Mouse (Mus musculus): ENCODE data around the gene Mrap2. TPM values are rescaled to one million over a fixed set of nuclear protein-coding genes. Genes with fewer than 3 reads are reported as not detected.

Mrap2 gene
- polyA plus RNA-seq (2015; fragmentation: Nextera tagmentation; extraction: Ambion mirVana): 6.6 and 7.0 TPM in 2 replicates

GRCm38 (mm10) chr9:87144106-87144505 is at the start of gene Mrap2:
Gene Mrap2, plus strand, starts transcription at chr9:87144306.

Other genes with a start within 250 kb of the Mrap2 start
- 14.4 and 16.3 TPM in 2 replicates for gene Ripply2, start 128.8 kb upstream of the Mrap2 start, polyA plus RNA-seq (2015; fragmentation: Nextera tagmentation; extraction: Ambion mirVana)
- 43.6 and 46.6 TPM in 2 replicates for gene Cyb5r4, start 122.3 kb upstream of the Mrap2 start, polyA plus RNA-seq (2015; fragmentation: Nextera tagmentation; extraction: Ambion mirVana)
- gene Cep162, start 111.2 kb downstream of the Mrap2 start, polyA plus RNA-seq (2015; fragmentation: Nextera tagmentation; extraction: Ambion mirVana): 3.6 and 4.2 TPM in 2 replicates